Mouse (Mus musculus) midbrain, embryonic 15.5 days (tissue): Measurements from ENCODE around the gene Chrna1. TPM values are rescaled to one million over a fixed set of nuclear protein-coding genes. Genes with fewer than 3 reads are reported as not detected.
"Not testable (repeated sequence)": the region's sequence is repeated elsewhere in the genome, so short reads cannot be mapped to it uniquely, and the experiment has no call there.

Experiments used
- ATAC-seq: fragments of 200-750 bp; cut with Nextera tagmentation; replicated peaks from 2 replicates; pipeline ENCODE4 v1.8.0; 2017; ENCODE audit warnings: moderate TSS enrichment
- H3K27ac ChIP-seq: fragments of 300-500 bp; sonication (generic); 2 replicates; pipeline ENCODE4 v1.5.1; 2015; ENCODE audit warnings: mild to moderate bottlenecking, inconsistent platforms
- H3K27me3 ChIP-seq: fragments of 300-500 bp; sonication (generic); replicated peaks from 2 replicates; pipeline ENCODE4 v1.6.1; 2015; ENCODE audit warnings: inconsistent platforms
- H3K36me3 ChIP-seq: fragments of 300-500 bp; sonication (generic); replicated peaks from 2 replicates; pipeline ENCODE4 v1.6.1; 2015; ENCODE audit warnings: inconsistent platforms
- H3K4me1 ChIP-seq: fragments of 300-500 bp; sonication (generic); 2 replicates; pipeline ENCODE4 v1.6.1; 2015; ENCODE audit warnings: inconsistent platforms
- H3K4me2 ChIP-seq: fragments of 300-500 bp; sonication (generic); 2 replicates; pipeline ENCODE4 v1.6.1; 2015; ENCODE audit warnings: inconsistent platforms, mild to moderate bottlenecking, moderate library complexity
- H3K4me3 ChIP-seq: fragments of 300-500 bp; sonication (generic); 2 replicates; pipeline ENCODE4 v1.5.1; 2015; ENCODE audit warnings: mild to moderate bottlenecking, inconsistent platforms
- H3K9ac ChIP-seq: fragments of 300-500 bp; sonication (generic); 2 replicates; pipeline ENCODE4 v1.6.1; 2015; ENCODE audit warnings: mild to moderate bottlenecking, inconsistent platforms
- H3K9me3 ChIP-seq: fragments of 300-500 bp; sonication (generic); 2 replicates; pipeline ENCODE4 v1.6.1; 2016; ENCODE audit warnings: inconsistent platforms
- WGBS: fragments of 180-500 bp; shearing (Covaris S2); methylation state at CpG from one replicate; pipeline ENCODE4 v1.1.7; 2015; ENCODE audit warnings: mixed read lengths; 5-methylcytosine and 5-hydroxymethylcytosine counted together
- polyA plus RNA-seq: library from polyadenylated mRNA; unstranded; fragments of >200 nt; fragmentation: Nextera tagmentation; extraction: Ambion mirVana; gene quantifications from 2 replicates; pipeline ENCODE4 v1.2.1, GENCODE M21; 2015

Chrna1 gene
- polyA plus RNA-seq, 1 experiment from 2014 or later: 0.18 TPM

DNA sequence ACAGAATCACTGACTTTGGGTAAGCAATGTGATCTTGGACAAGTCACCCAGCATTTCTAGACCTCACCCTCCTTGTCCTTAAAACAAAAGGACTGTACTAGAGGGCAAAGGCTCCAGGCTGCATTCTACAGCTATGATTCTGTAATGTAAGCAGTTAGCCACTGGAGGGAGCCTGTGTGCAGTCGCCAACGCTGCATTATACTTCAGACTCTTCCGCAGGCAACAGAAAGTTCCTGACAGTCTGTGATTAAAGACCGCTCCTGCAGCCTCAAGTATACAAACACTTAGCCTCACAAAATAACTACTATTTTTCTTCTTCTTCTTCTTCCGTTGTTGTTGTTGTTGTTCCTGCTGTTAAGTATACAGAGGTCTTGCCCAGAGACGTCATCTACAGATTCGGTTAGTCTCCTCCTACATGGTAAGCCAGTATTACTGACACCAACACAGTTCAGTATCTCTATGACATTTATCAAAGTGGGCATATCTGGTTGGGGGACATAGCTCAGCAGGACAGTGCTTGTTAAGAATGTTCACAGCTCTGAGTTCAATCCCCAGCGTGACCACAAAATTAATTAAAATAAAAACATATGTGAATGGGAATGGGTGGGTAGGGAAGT is 13.0 kb downstream of the Chrna1 start:
- peak; percentile 64 for ATAC-seq

DNA sequence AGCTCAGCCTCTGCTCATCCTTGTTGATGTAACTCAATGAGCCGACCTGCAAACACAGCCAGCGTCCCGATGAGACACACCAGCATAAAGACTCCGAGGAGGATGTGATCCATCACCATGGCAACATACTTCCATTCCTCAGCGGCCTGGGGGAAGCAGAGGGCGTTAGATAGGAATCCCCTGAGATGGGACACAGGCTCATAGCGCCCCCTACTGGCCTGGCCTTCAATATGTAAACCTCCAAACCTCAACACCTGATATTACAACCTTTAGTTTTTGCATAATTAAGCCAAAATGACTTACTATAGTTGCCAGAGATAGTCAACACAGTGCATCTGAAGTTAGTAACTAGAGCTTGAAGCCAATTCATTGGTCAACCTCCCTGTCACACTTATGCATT is 14.0 kb downstream of the Chrna1 start:
- H3K27ac ChIP-seq: no peak overlapping the region
- WGBS: 1% methylated on average over 7 of the region's 7 CpGs
- H3K4me1 ChIP-seq: peaks cover 15% of the 10 kb centered on the region
- no peaks in the 10 kb centered on the region for H3K9me3 ChIP-seq
- no peaks in the 10 kb centered on the region for H3K36me3 ChIP-seq
- H3K4me3 ChIP-seq: no peak overlapping the region
- no peak overlapping the region for H3K4me2 ChIP-seq
- no peak overlapping the region for H3K9ac ChIP-seq
- 0 out of 2 replicates have a peak, but pooled peaks have one; percentile 14 for ATAC-seq
- peaks cover 4% of the 10 kb centered on the region for H3K27me3 ChIP-seq

More for the DNA sequence above, 13.0 kb downstream of the Chrna1 start:
- no peaks in the 10 kb centered on the region for H3K36me3 ChIP-seq
- H3K9me3 ChIP-seq: no peaks in the 10 kb centered on the region
- H3K4me2 ChIP-seq: peak overlapping the region; percentile 27; the same call in 1 of the 2 replicates
- no peak overlapping the region for H3K4me3 ChIP-seq
- no peak overlapping the region for H3K9ac ChIP-seq
- WGBS: 22% methylated on average over 8 of the region's 8 CpGs
- H3K27ac ChIP-seq: no peak overlapping the region
- peaks cover 9% of the 10 kb centered on the region for H3K4me1 ChIP-seq
- peaks cover 4% of the 10 kb centered on the region for H3K27me3 ChIP-seq

DNA sequence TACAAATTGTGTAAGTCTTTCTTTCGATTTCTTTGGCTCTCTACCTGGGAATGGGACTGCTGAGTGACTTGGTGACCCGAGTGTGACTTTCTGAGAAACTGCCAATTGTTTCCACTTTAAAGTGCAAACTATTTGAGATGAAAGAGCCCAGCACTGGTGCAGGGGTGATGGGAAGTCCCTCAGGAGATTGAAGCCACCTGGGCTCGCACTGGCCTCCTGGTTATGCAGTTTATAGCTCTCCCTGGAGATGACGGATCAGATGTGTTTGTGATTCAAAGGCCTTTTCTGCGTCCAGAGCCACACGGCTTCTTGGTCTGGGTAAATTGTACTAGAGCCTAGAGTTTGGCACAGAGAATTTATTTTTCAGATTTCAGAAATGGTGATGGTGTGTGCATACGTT is 16.4 kb downstream of the Chrna1 start:
- Histone ChIP-seq H3K9me3 (no peaks in the 10 kb centered on the region), H3K9ac (no peak overlapping the region), H3K27me3 (peaks cover 4% of the 10 kb centered on the region; the same call in 1 of the 2 replicates), H3K27ac (no peak overlapping the region), H3K4me2 (no peak overlapping the region), H3K36me3 (no peaks in the 10 kb centered on the region), H3K4me3 (no peak overlapping the region), H3K4me1 (peaks cover 11% of the 10 kb centered on the region)
- no peak for ATAC-seq
- 75% methylated on average over 7 of the region's 7 CpGs for WGBS

DNA sequence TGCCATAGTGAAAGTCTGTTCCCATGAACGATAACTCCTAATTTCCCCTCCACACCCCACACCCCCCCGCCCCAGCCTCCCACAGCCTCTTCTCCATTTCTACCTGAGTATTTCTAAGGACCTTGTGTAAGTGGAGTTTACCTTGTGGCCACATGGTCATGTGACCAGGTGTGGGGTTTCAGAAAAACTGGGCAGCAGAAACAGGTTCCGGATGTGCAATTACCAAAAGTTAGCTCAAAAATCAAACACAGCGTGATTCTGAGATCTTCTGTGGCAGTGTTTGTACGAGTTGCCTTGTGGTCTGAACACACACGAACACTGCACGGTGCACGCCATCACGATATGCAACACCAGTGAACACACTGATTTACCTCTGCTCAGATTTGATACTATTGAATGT is 17.5 kb downstream of the Chrna1 start:
- WGBS: 94% methylated on average over 9 of the region's 9 CpGs
- ATAC-seq: no peak
- Histone ChIP-seq H3K9me3 (no peaks in the 10 kb centered on the region), H3K4me1 (peaks cover 11% of the 10 kb centered on the region), H3K9ac (no peak overlapping the region), H3K4me2 (no peak overlapping the region), H3K4me3 (no peak overlapping the region), H3K27me3 (no peaks in the 10 kb centered on the region), H3K27ac (no peak overlapping the region), H3K36me3 (no peaks in the 10 kb centered on the region)

DNA sequence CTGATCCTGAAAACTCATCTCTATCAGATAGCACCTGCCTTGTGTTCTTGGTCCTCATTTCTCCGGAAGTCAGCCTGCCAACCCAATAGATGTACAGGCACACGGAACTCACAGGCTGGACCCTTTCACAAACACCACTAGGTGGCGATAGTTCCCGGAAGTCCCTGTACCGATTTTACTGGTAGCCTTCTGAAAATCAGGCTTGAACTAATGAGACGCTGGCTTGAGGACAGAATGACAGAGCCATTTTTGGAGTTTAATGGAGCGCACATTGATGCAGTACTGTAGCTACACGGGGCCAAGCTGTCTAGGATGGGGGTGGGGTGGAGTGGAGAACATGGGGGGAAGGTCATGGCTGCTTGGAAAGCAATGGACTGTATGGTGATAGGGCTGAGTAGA is 18.5 kb downstream of the Chrna1 start:
- H3K27ac ChIP-seq: no peak overlapping the region
- H3K4me1 ChIP-seq: peaks cover 11% of the 10 kb centered on the region
- ATAC-seq: peak; percentile 80

DNA sequence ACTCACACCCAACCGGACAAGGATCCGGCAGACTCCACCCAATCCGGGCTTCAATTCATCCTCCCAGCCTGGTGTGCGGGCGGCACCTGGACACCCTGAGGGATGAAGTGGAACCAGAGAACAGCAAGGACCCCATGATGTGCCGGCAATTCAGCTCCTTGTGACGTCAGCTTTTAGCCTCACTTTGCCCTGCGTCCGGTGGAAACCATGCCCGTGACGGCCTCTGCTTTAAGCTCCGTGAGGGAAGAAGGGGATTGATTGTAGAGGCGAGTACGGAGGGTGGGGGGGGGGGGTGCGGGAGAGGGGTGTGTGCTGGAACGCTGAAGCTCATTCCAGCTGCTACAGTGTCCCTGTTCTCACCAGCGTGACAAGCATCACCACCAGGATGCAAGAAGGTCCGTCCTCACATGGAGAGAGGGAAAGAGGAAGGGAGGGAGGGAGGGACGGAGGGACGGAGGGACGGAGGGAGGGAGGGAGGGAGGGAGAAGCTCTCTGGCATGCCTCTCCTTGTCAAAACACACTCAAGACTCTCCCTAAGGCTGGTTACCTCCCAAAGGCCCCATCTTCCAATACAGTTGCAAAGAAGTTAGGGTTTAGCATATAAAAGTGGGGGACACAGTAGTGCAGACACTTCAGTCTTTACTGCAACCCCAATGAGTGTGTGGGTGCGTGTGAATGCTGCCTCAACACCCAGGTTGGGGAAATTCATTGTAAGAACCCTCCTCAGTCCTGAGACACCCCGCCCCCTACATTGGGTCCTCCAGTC is 19.1 kb downstream of the Chrna1 start:
- Histone ChIP-seq H3K36me3 (no peaks in the 10 kb centered on the region), H3K27me3 (no peaks in the 10 kb centered on the region), H3K9me3 (no peaks in the 10 kb centered on the region), H3K9ac (peak overlapping the region; percentile 42), H3K4me3 (peak overlapping the region; percentile 46), H3K4me2 (peak overlapping the region; percentile 78), H3K4me1 (peaks cover 9% of the 10 kb centered on the region), H3K27ac (no peak overlapping the region; the same call in 1 of the 2 replicates)
- 1% methylated on average over 20 of the region's 23 CpGs for WGBS
- ATAC-seq: peak; percentile 82

More for the DNA sequence above, 18.5 kb downstream of the Chrna1 start:
- WGBS: 6% methylated on average over 8 of the region's 8 CpGs
- Histone ChIP-seq H3K36me3 (no peaks in the 10 kb centered on the region), H3K9ac (0 out of 2 replicates have a peak overlapping the region, but pooled peaks have one; percentile 42), H3K4me2 (peak overlapping the region; percentile 78), H3K9me3 (no peaks in the 10 kb centered on the region), H3K27me3 (no peaks in the 10 kb centered on the region), H3K4me3 (peak overlapping the region; percentile 46)

DNA sequence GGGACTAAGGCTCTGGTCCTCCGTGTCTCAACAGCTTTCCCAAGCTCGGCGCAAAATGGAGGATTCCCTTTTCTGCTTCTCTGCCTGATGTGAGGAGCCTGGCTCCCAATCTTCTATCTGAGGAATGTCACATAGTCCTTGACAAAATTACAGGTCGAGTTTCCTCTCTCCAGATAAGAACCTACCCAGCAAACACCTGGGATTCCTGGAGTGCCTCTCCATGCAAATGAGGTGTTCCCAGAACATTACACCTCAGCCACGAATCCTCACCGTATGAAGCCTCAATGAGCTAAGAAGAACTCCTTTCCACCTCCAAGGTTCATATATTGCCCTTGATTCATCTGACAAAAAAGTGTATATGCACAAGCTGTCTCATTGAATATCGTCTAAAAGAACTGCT is 19.7 kb downstream of the Chrna1 start:
- 0 out of 2 replicates have a peak overlapping the region, but pooled peaks have one; percentile 42 for H3K9ac ChIP-seq
- H3K4me3 ChIP-seq: peak overlapping the region; percentile 46
- H3K36me3 ChIP-seq: no peaks in the 10 kb centered on the region
- no peaks in the 10 kb centered on the region for H3K9me3 ChIP-seq
- no peaks in the 10 kb centered on the region for H3K27me3 ChIP-seq
- peaks cover 6% of the 10 kb centered on the region; the same call in 1 of the 2 replicates for H3K4me1 ChIP-seq
- no peak for ATAC-seq
- 37% methylated on average over 7 of the region's 7 CpGs for WGBS
- no peak overlapping the region for H3K27ac ChIP-seq
- H3K4me2 ChIP-seq: peak overlapping the region; percentile 78

DNA sequence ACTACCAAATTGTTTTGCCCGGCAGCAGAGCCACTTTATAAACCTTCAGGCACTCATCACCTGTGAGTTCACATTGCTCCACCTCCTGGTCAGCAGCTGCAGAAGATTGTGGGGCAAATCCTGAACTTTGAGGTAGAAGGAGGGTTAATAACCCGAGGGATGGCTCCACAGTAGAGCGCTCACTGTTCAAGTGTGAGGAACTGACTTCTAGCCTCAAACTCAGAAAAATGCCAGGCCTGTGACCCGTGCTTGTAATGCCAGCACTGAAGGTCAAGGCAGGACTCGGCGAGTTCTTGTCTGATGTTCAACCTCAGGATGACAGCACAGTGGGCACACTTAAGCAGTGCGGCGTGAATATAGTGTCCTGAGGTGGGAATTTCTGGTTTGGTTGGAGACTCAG is 22.2 kb downstream of the Chrna1 start:
- Histone ChIP-seq H3K9ac (no peak overlapping the region), H3K9me3 (no peaks in the 10 kb centered on the region), H3K4me2 (no peak overlapping the region), H3K36me3 (no peaks in the 10 kb centered on the region), H3K4me3 (no peak overlapping the region), H3K27ac (no peak overlapping the region), H3K4me1 (peaks cover 6% of the 10 kb centered on the region; the same call in 1 of the 2 replicates), H3K27me3 (no peaks in the 10 kb centered on the region)
- no peak for ATAC-seq
- 85% methylated on average over 8 of the region's 8 CpGs for WGBS

DNA sequence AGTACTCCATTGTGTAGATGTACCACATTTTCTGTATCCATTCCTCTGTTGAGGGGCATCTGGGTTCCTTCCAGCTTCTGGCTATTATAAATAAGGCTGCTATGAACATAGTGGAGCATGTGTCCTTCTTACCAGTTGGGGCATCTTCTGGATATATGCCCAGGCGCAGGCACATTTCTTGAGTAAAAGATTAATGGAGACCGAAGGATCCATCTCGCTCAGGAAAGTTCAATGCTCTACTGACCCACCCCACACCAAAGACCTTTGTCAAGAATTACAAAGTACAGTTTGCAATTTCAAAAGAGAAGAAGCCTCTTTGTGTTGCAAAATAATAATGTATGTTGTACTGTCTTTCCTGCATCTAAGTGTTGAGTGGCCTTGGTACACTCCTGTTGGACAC is 23.1 kb downstream of the Chrna1 start:
- H3K36me3 ChIP-seq, H3K9ac ChIP-seq: not testable (repeated sequence)
- WGBS: 96% methylated on average over 3 of the region's 3 CpGs

DNA sequence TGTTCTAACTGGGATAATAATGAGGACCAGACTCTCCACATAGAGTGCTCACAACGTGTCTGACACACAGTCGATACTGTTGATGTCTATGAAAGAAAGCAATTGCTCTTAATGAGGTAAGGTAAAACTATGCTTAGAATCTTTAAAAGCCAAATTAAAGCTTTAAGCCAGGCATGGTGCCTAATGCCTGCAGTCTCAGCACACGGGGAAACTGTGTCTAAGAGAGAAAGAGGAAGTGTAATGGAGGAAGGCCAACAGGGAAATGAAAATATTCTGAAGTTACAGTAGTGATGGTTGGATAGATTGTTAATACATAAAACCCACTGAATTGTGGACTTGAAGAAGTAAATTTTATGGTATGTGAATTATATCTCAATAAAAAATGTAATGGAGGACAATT is 25.7 kb downstream of the Chrna1 start:
- H3K9me3 ChIP-seq: no peaks in the 10 kb centered on the region
- H3K27ac ChIP-seq: no peak overlapping the region
- H3K9ac ChIP-seq: no peak overlapping the region
- ATAC-seq: no peak
- 78% methylated on average over 3 of the region's 3 CpGs for WGBS
- no peak overlapping the region for H3K4me3 ChIP-seq
- no peak overlapping the region for H3K4me2 ChIP-seq
- no peaks in the 10 kb centered on the region for H3K27me3 ChIP-seq
- H3K36me3 ChIP-seq: no peaks in the 10 kb centered on the region
- 0 out of 2 replicates have a peak, but pooled peaks cover 2% of the 10 kb centered on the region for H3K4me1 ChIP-seq

More for the DNA sequence above, 23.1 kb downstream of the Chrna1 start:
- H3K27ac ChIP-seq, ATAC-seq, H3K27me3 ChIP-seq, H3K4me2 ChIP-seq, H3K4me3 ChIP-seq, H3K4me1 ChIP-seq, H3K9me3 ChIP-seq: not testable (repeated sequence)

DNA sequence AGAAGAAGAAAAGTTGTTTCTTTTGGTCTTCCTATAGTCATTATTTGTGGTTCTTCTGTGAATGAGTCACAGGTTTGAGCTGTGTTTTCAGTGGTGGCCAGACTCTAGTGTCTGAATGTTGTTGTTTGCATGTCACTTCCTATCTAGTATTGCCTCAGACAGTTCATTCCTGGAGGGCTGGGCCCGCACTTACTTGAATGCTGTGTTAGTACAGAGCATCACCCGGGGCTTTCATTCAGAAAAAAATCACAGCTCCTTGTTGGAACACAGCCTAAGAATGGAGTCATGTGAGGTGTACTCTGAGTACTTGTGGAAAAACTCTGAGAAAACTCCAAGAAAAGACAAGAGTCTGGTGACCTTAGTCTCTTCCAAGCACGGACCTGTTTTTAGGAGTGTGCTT is 27.2 kb downstream of the Chrna1 start:
- no peak overlapping the region for H3K4me3 ChIP-seq
- H3K27me3 ChIP-seq: no peaks in the 10 kb centered on the region
- 81% methylated on average over 3 of the region's 3 CpGs for WGBS
- ATAC-seq: no peak
- no peaks in the 10 kb centered on the region for H3K9me3 ChIP-seq
- H3K27ac ChIP-seq: no peak overlapping the region
- 0 out of 2 replicates have a peak, but pooled peaks cover 2% of the 10 kb centered on the region for H3K4me1 ChIP-seq
- no peak overlapping the region for H3K4me2 ChIP-seq
- H3K36me3 ChIP-seq: no peaks in the 10 kb centered on the region
- no peak overlapping the region for H3K9ac ChIP-seq

DNA sequence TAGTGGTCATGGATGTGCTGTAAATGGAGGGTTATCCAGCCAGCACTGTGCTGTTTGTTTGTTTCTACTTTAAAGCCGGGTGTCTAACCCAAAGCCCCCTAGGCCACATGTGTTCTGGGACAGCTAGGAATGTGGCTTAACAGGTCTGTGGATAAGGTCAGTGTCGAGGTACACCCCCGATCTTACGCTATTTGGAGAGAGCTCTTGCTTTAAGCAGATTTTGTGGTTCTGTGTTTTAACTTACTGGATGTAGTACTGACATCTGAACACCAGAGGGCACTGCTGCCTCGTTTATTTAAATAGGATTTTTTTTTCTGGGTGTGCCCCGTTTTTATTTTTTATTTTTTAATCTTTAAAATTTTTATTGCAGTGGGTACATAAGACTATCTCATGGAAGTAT is 29.4 kb downstream of the Chrna1 start:
- Histone ChIP-seq H3K36me3 (no peaks in the 10 kb centered on the region), H3K27ac (no peak overlapping the region), H3K4me3 (no peak overlapping the region), H3K4me1 (0 out of 2 replicates have a peak, but pooled peaks cover 2% of the 10 kb centered on the region), H3K9me3 (no peaks in the 10 kb centered on the region), H3K4me2 (peak overlapping the region; percentile 29; the same call in 1 of the 2 replicates), H3K27me3 (no peaks in the 10 kb centered on the region), H3K9ac (no peak overlapping the region)
- WGBS: 26% methylated on average over 6 of the region's 6 CpGs
- ATAC-seq: 0 out of 2 replicates have a peak, but pooled peaks have one; percentile 48
